Mouse (Mus musculus) stomach, embryonic 16.5 days (tissue): ENCODE measurements around the gene 3110070M22Rik. TPM values are rescaled to one million over a fixed set of nuclear protein-coding genes. Genes with fewer than 3 reads are reported as not detected.
"Not testable (repeated sequence)": the region's sequence is repeated elsewhere in the genome, so short reads cannot be mapped to it uniquely, and the experiment has no call there.

Experiments used
- ATAC-seq: fragments of 200-750 bp; cut with Nextera tagmentation; 2 replicates; pipeline ENCODE4 v1.8.0; 2017; ENCODE audit warnings: moderate number of reproducible peaks, moderate TSS enrichment; ENCODE audit not compliant: insufficient read depth, low FRiP score
- H3K27ac ChIP-seq: fragments of 300-500 bp; sonication (generic); 2 replicates; pipeline ENCODE4 v1.5.1; 2014; ENCODE audit warnings: low read length
- H3K27me3 ChIP-seq: fragments of 300-500 bp; sonication (generic); 2 replicates; pipeline ENCODE4 v1.6.1; 2014; ENCODE audit warnings: low read length, control low read depth, mixed read lengths; ENCODE audit not compliant: control insufficient read depth, insufficient read depth
- H3K36me3 ChIP-seq: fragments of 300-500 bp; sonication (generic); 2 replicates; pipeline ENCODE4 v1.6.1; 2014; ENCODE audit warnings: low read length; ENCODE audit not compliant: control insufficient read depth, insufficient read depth
- H3K4me1 ChIP-seq: fragments of 300-500 bp; sonication (generic); 2 replicates; pipeline ENCODE4 v1.6.1; 2014; ENCODE audit warnings: low read length, control low read depth, mixed read lengths; ENCODE audit not compliant: control insufficient read depth, insufficient read depth
- H3K4me2 ChIP-seq: fragments of 300-500 bp; sonication (generic); 2 replicates; pipeline ENCODE4 v1.6.1; 2014; ENCODE audit warnings: low read depth, low read length, mixed read lengths
- H3K4me3 ChIP-seq: fragments of 300-500 bp; sonication (generic); replicated peaks from 2 replicates; pipeline ENCODE4 v1.5.1; 2014; ENCODE audit warnings: mild to moderate bottlenecking, low read length
- H3K9ac ChIP-seq: fragments of 300-500 bp; sonication (generic); 2 replicates; pipeline ENCODE4 v1.6.1; 2014; ENCODE audit warnings: low read length
- H3K9me3 ChIP-seq: fragments of 300-500 bp; sonication (generic); replicated peaks from 2 replicates; pipeline ENCODE4 v1.6.1; 2016; ENCODE audit warnings: low read length, control low read depth; ENCODE audit not compliant: control insufficient read depth
- WGBS: fragments of 180-500 bp; shearing (Covaris S2); extraction: QIAGEN DNeasy Blood & Tissue Kit; methylation state at CpG from one replicate; pipeline ENCODE4 v1.1.7; 2014; 5-methylcytosine and 5-hydroxymethylcytosine counted together
- polyA plus RNA-seq: library from polyadenylated mRNA; unstranded; fragments of >200 nt; fragmentation: Nextera tagmentation; extraction: Ambion mirVana; gene quantifications from 2 replicates; pipeline ENCODE4 v1.2.1, GENCODE M21; 2015

Gene 3110070M22Rik
- polyA plus RNA-seq = 1.2 and 1.4 TPM in 2 replicates

- no peak for ATAC-seq
- WGBS = 81% methylated on average over 87 of the region's 87 CpGs
- H3K27ac ChIP-seq = peak within 1 kb of the TSS; percentile 12; the same call in 1 of the 2 replicates
These were observed at the start of gene 3110070M22Rik, which contains the start of gene Tmem267 for GRCm38 (mm10) chr13:119487880-119488580. 3110070M22Rik (minus strand) TSS chr13:119488383. Tmem267 (plus strand) TSS chr13:119488039.

GRCm38 (mm10) chr13:119494938-119495337 lies 6.8 kb upstream of the 3110070M22Rik start:
- not testable (repeated sequence) for H3K9me3 ChIP-seq, H3K27me3 ChIP-seq, H3K4me3 ChIP-seq, H3K4me1 ChIP-seq, H3K27ac ChIP-seq, H3K9ac ChIP-seq, H3K4me2 ChIP-seq, H3K36me3 ChIP-seq
- ATAC-seq = peak; percentile 21; the same call in 1 of the 2 replicates
- WGBS = 95% methylated on average over 10 of the region's 22 CpGs

More at GRCm38 (mm10) chr13:119487880-119488580, at the start of gene 3110070M22Rik, which contains the start of gene Tmem267:
- Histone ChIP-seq H3K27me3 (no peaks in the 10 kb centered on the region), H3K9me3 (peaks cover 5% of the 10 kb centered on the region), H3K4me3 (no peak within 1 kb of the TSS), H3K4me2 (peak within 1 kb of the TSS; percentile 31), H3K4me1 (no peaks in the 10 kb centered on the region), H3K36me3 (peaks cover 14% of the 10 kb centered on the region), H3K9ac (peak within 1 kb of the TSS; percentile 31)

- H3K4me2 ChIP-seq, H3K36me3 ChIP-seq, H3K4me1 ChIP-seq, H3K9me3 ChIP-seq, H3K27me3 ChIP-seq, ATAC-seq, H3K9ac ChIP-seq, H3K27ac ChIP-seq, H3K4me3 ChIP-seq: not testable (repeated sequence)
- 91% methylated on average over 10 of the region's 10 CpGs for WGBS
These were observed 3.9 kb upstream of the 3110070M22Rik start for GRCm38 (mm10) chr13:119492083-119492482.

- Histone ChIP-seq H3K27ac (no peak overlapping the region), H3K9me3 (peaks cover 5% of the 10 kb centered on the region), H3K4me1 (no peaks in the 10 kb centered on the region), H3K27me3 (no peaks in the 10 kb centered on the region), H3K4me3 (no peak overlapping the region), H3K9ac (no peak overlapping the region), H3K36me3 (peaks cover 14% of the 10 kb centered on the region), H3K4me2 (peak overlapping the region; percentile 31; the same call in 1 of the 2 replicates)
- WGBS = 69% methylated on average over 7 of the region's 7 CpGs
- ATAC-seq = no peak
These were observed 829 bp downstream of the 3110070M22Rik start for GRCm38 (mm10) chr13:119487354-119487753.

- Histone ChIP-seq H3K9ac (no peak overlapping the region), H3K4me1 (no peaks in the 10 kb centered on the region), H3K27me3 (no peaks in the 10 kb centered on the region), H3K4me3 (no peak overlapping the region), H3K9me3 (no peaks in the 10 kb centered on the region), H3K4me2 (no peak overlapping the region), H3K36me3 (peaks cover 13% of the 10 kb centered on the region), H3K27ac (no peak overlapping the region)
- 75% methylated on average over 2 of the region's 2 CpGs for WGBS
- no peak for ATAC-seq
These were observed 10.4 kb downstream of the 3110070M22Rik start for GRCm38 (mm10) chr13:119477789-119478188.

- H3K9ac ChIP-seq = no peak overlapping the region
- no peak overlapping the region for H3K27ac ChIP-seq
- H3K27me3 ChIP-seq = no peaks in the 10 kb centered on the region
- peaks cover 23% of the 10 kb centered on the region for H3K36me3 ChIP-seq
- H3K4me2 ChIP-seq = no peak overlapping the region
- no peak overlapping the region for H3K4me3 ChIP-seq
- no peaks in the 10 kb centered on the region for H3K9me3 ChIP-seq
- WGBS = 86% methylated on average over 9 of the region's 9 CpGs
- ATAC-seq = no peak
- H3K4me1 ChIP-seq = no peaks in the 10 kb centered on the region
These were observed 11.6 kb downstream of the 3110070M22Rik start for GRCm38 (mm10) chr13:119476631-119477030.

GRCm38 (mm10) chr13:119462596-119463560 lies 25.3 kb downstream of the 3110070M22Rik start, which contains the start of gene 4833420G17Rik:
4833420G17Rik (plus strand) TSS chr13:119462768.
- H3K27me3 ChIP-seq = no peaks in the 10 kb centered on the region
- H3K4me2 ChIP-seq = peak within 1 kb of the TSS; percentile 88
- no peaks in the 10 kb centered on the region for H3K9me3 ChIP-seq
- peak within 1 kb of the TSS; percentile 88 for H3K9ac ChIP-seq
- H3K4me1 ChIP-seq = peaks cover 8% of the 10 kb centered on the region; the same call in 1 of the 2 replicates
- peak within 1 kb of the TSS; percentile 88 for H3K27ac ChIP-seq
- H3K36me3 ChIP-seq = peaks cover 11% of the 10 kb centered on the region
- peak; percentile 97 for ATAC-seq
- H3K4me3 ChIP-seq = peak within 1 kb of the TSS; percentile 86
- 7% methylated on average over 57 of the region's 57 CpGs for WGBS

GRCm38 (mm10) chr13:119461900-119462595 lies 26.1 kb downstream of the 3110070M22Rik start:
- Histone ChIP-seq H3K9ac (peak overlapping the region; percentile 88), H3K27me3 (no peaks in the 10 kb centered on the region), H3K36me3 (peaks cover 4% of the 10 kb centered on the region; the same call in 1 of the 2 replicates), H3K9me3 (no peaks in the 10 kb centered on the region), H3K4me3 (peak overlapping the region; percentile 86), H3K27ac (peak overlapping the region; percentile 88), H3K4me2 (peak overlapping the region; percentile 88), H3K4me1 (peaks cover 8% of the 10 kb centered on the region; the same call in 1 of the 2 replicates)
- ATAC-seq = peak; percentile 27
- WGBS = 7% methylated on average over 10 of the region's 10 CpGs
